Mouse (Mus musculus): ENCODE data around the gene Lpin1. TPM values are rescaled to one million over a fixed set of nuclear protein-coding genes. Genes with fewer than 3 reads are reported as not detected.

Gene Lpin1
- total RNA-seq, 2 experiments from 2014 or later: 5.3 to 7.8 TPM

- ATAC-seq (replicated peaks; ENCODE audit: poor library complexity): no peak; the same call in 1 of the 2 replicates
Observed at GRCm38 (mm10) chr12:16620230-16620629, 9.5 kb upstream of the Lpin1 start.

GRCm38 (mm10) chr12:16619453-16619852 lies 8.7 kb upstream of the Lpin1 start:
- no peak for ATAC-seq (replicated peaks; ENCODE audit: poor library complexity)

DNA sequence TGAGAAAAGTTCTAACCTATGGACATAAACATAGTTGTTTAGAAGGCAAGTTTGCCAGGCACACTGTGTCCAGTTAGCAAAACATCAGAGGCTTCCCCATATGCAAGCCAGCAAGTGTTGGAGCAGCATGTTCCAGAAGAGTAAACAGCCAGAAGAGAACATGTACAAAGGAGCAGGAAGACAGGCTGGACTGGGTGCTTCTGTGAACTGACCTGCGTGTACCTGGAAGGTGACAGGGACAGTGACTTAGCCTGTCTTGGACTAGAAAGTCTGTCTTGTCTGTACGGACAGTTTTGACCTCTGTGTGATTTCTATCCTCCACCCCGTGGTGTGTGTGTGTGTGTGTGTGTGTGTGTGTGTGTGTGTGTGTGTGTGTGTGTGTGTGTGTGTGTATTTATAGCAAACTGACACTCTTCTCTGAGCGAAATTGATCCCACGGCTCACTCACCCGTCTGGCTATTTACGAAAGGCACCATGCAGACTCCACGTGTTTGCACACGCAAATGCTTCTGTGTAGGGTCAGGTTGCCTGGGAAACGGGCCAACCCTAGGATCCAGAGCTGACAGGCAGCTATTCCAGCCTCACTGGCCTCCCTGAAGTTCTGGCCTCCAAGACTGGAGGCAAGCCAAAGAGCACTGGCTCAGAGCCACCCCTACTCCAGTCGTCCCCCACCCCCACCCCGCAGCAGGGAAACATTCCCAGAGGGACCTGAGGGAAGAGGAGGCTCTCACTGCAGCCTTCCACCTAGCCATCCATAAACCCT lies 7.9 kb upstream of the Lpin1 start:
- ATAC-seq (replicated peaks; ENCODE audit: poor library complexity): no peak

DNA sequence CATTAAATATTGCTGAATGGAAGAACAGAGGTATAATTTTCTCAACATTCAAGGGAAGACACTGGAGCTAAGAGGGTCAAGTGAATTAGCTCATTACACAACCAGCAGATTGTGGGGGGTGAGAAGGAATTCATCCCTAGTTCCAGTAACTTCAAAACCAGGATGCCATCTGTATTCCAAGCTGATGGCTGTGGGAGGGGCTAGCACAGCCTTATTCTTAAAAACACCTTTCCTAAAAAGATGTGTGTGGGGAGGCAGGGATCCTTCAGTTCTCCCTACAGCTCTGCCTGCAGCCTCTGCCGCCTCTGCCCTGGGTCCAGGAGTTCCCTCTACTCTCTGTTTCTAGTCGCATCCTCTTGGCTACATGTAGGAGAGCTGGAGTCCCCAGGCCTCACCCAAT lies 5.0 kb upstream of the Lpin1 start:
- ATAC-seq (replicated peaks; ENCODE audit: poor library complexity): no peak

DNA sequence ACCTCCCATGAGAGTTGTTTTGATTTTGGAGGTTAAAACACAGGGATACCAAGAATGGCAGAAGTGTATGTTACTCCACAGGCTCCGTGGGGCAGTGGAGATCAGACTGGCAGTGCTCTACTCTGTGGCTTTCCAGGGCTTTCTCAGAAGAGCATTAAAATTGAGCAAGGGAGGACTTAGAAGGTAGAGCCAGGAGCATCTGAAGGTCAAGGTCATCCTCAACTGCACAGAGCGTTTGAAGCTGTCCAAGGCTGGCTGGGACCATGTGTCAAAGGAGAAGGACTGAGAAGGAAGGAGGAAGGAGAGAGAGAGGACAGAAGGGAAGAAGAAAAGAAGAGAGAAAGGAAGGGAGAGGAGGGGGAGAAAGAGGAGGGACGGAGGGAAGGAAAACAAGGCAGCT lies 3.8 kb upstream of the Lpin1 start:
- no peak for ATAC-seq (replicated peaks; ENCODE audit: poor library complexity)

DNA sequence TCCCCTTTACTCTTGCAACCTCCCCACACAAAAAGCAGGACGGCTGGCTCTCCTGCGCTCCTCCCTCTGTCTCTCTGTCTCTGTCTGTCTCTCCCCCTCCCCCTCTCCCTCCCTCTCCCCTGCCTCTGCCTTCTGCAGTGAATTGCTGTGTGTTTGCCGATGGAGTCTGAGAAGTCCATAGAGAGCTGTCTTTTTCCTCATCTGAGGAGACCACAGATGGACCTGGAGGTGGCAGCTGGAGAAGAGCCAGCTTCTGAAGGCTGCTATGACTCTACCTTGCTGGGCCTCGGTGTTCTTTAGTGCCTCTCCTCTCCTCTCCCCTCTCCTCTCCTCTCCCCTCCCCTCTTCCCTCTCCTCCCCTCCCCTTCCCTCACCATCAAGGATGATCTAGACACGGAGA lies 5.1 kb downstream of the Lpin1 start:
- no peak for ATAC-seq (replicated peaks; ENCODE audit: poor library complexity)

DNA sequence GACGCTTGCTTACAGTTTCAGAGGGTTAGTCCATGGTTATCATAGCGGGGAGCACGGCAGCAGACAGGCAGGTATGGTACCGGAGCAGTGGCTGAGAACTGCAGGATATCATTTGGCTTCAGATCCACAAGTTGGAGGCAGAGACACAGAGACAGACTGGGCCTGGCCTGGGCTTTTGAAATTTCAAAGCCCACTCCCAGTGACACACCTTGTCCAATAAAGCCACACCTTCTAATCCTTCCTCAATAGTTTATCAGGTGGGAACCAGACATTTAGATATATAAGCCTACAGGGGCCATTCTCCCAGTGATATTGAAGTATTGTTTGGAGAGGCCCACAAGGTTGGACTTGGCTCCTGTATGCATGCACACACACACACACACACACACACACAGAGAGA lies 8.5 kb downstream of the Lpin1 start:
- ATAC-seq (replicated peaks; ENCODE audit: poor library complexity): no peak

DNA sequence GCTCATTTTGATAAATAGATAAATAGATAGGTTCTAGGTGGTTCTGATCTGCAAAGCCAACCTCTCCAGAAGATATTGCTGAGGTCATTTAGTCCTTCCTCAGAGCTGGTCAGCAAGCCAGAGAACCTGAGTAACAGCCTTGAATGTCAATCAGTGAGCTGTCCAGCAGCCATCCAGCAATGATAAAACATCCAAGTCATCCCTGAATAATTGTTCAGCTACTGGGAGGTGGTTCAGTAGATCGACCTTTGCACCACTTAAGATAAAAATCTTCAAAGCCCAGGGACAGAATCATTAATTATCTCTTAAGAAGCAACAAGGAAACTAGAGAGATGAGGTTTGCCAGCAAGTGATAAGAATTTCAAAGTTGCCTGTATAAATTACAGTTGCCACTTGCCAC lies 10.4 kb downstream of the Lpin1 start:
- ATAC-seq (replicated peaks; ENCODE audit: poor library complexity): no peak

DNA sequence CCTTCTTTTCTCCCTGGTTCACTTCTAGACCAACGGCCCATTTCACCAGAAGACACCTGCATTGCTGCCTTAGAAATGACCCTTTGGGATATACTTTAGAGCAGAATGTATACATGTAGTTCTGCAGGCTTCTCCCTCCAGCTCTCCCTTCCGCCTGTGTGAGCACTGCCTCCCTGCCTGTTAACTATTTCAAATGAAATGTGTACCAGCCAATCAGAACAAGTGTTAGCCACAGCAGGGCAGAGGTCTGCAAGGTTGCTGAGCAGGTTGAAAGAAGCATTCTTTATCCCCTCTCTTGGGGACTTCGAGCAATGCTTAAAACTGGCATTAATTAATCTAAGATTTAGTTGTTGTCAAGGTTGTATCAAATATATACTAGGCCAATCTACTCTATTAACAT lies 11.4 kb downstream of the Lpin1 start:
- no peak for ATAC-seq (replicated peaks; ENCODE audit: poor library complexity)

DNA sequence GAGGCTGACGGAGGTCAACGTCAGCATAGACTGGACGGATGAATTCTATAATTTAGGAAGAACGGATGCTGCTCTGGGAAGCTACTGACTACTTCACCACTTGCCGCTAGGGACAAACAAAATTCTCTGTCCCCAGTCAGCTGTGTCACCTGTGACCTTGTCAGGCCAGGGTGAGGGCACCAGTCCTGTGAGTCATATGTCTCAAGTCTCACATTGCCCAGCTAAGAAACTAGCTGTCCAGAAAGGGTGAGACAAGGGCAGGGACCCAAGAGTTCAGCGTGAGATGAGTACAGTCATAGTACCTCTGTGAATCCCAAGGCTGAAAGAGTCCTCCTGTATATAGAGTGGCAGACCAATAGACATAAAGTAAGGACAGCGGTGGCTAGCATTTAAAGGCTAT lies 17.0 kb downstream of the Lpin1 start:
- no peak for ATAC-seq (replicated peaks; ENCODE audit: poor library complexity)

GRCm38 (mm10) chr12:16593014-16593413 lies 17.8 kb downstream of the Lpin1 start:
- no peak for ATAC-seq (replicated peaks; ENCODE audit: poor library complexity)

DNA sequence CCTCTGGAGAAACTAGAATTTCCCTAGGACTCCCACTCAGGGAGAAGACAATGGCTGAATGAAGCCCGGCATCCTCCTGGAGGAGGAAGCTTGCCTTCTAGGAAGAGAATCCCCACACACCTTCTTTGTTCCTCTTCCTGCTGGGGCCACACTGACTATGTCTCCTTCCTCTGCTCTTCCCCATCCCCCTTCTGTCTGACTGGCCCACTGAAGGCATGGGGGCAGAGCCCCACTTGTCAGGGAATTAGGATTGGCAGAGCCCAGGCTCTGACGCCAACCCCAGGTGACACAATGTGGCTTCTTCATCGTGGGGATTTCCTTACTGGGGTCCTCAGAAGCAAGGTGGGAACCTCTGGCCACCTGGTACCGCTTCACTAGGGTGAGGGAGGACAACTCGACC lies 18.3 kb downstream of the Lpin1 start:
- no peak for ATAC-seq (replicated peaks; ENCODE audit: poor library complexity)

DNA sequence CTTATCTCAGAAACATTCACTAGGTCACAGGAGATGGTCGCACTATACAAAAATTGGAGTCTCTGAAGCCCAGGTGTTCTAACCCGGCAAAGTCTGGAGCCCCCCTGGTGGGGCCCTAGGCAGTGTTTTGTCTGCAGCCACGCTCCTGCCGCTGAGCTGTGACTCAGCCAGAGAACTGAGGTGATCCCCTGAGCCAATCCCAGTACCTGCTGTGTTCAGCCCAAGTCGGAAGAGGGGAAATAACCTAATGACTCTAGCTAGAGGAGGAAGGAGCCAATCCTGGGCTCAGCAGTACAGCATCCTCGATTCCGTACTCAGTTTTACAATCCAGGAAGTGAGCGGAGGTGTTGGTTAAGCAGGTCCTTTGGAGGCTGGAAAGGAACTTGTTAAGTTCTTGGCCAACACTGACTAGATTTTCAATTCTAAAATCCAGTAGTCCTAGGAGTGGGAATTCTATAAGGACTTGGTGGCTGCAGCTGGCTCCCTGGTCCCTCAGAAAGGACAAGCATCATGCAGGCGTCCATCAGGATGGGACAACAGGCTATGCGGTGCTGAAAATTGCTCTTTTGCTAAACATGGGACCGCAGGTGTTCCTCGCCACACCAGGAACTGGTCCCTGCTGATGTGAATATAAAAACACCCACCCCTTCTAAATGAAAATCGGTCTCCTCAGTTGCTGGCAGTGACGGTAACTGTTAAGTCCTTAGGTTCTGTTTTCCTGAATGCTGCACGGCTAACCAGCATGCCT lies 19.1 kb downstream of the Lpin1 start:
- ATAC-seq (replicated peaks; ENCODE audit: poor library complexity): peak; percentile 67

GRCm38 (mm10) chr12:16589966-16590365 lies 20.8 kb downstream of the Lpin1 start:
- no peak for ATAC-seq (replicated peaks; ENCODE audit: poor library complexity)

DNA sequence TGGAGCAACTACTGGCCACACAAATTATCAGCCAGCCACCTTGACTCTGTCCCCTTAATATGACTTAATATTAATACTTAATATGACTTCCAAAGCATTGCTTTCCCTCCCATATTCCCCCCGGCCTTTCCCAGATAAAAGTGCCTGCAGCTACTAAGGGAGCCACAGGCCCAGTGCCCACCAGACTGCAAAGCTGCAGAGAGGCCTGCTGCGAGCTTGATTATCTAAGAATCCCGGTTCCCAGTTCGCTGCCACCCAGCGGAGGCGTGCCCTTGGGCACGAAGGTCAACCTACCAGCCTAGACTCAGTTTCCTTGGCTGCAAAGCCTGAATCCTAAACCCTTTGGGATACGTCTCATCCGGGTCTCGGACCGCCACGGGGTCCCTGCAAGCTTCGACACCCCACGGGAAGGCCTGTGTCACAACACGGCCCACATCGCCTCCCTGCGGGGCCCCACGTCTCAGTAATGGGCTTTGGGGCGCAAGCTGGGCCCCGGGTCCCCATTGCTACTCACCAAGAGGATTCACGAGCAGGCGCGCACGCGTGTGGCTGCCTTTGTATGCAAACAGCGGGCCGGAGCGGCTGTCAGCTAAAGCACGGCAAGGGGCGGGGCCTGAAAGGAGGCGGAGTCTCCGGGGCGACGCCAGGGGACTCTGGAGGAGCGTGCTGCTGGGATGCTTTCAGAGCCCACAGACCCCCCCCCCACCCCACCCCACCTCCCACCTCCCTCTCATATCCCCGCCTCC lies 21.4 kb downstream of the Lpin1 start:
- peak; percentile 77 for ATAC-seq (replicated peaks; ENCODE audit: poor library complexity)

GRCm38 (mm10) chr12:16588396-16589042 lies 22.2 kb downstream of the Lpin1 start:
- peak; percentile 17 for ATAC-seq (replicated peaks; ENCODE audit: poor library complexity)

DNA sequence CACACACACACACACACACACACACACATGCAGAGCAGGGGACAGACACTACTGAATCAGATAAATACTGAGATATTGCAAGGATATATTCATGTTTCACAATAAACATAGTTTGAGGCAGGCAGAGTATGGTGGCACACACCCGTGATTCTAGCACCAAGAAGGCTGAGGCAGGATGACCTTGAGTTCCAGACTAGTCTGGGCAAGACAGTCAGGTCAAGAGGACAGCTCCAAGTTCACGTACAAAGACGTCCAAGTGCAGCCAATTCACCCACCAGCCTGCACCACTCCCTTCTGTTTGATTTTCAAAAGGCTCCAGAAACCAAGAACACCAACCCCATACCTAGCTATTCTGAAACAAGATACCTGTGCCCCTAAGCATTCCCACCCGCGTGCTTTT lies 23.0 kb downstream of the Lpin1 start:
- no peak for ATAC-seq (replicated peaks; ENCODE audit: poor library complexity)

- no peak for ATAC-seq (replicated peaks; ENCODE audit: poor library complexity)
Observed at GRCm38 (mm10) chr12:16587111-16587510, 23.7 kb downstream of the Lpin1 start.

DNA sequence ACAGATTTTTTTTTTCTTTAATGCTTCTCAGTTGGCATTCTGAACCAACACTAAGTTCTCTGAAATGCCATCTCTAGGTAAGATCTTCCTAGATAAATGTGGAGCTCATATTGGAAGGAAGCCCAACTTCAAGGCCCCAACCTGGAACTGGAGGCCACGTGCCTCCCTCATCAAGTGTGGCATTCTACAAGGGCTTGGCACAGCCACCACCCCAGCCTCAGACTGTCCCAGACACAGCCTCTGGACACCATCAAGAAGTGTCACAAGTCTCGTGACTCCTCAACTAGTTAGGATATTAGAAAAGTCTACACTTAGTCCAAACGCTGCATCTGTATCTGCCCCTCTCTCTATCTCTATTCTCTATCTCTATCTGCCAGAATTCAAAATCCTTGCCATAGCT lies 25.8 kb downstream of the Lpin1 start:
- ATAC-seq (replicated peaks; ENCODE audit: poor library complexity): no peak

DNA sequence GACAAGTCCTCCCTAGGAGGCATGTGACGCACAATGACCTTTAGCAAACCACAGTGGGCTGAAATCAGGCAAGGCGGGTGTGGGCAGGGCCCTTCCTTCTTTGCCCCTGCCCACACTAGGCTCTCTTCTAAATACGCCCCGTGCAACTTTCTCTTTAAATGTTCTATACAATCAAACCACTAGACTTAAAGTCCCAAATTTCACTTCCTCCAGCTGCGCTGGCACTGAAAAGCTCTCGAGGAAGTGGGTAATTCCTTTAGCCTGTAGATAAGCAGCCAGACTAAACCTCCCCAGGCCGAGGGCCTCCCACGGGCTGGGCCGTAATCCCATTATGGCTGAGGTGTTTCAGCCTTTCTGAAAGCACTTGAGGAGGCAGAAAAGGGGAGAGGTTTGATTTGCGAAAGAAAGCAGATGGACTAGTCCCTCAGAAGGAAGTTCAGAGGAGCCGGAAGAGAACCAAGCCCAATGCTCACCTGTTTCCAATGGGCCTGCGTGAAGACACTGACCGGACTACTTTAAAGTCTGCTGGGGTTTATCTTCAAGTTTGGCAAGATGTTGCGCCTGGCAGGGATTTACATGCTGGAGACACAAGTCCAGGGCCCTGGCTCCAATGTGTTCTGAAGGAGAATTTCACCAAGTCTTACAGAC lies 26.6 kb downstream of the Lpin1 start:
- ATAC-seq (replicated peaks; ENCODE audit: poor library complexity): peak; percentile 57

- ATAC-seq (replicated peaks; ENCODE audit: poor library complexity): no peak
Observed at GRCm38 (mm10) chr12:16583313-16583712, 27.5 kb downstream of the Lpin1 start.

All from megakaryocyte progenitor cell, adult 5-6 weeks (primary cell).